Mouse (Mus musculus): ENCODE results near the gene Ptprn2. TPM values are rescaled to one million over a fixed set of nuclear protein-coding genes. Genes with fewer than 3 reads are reported as not detected.

The Ptprn2 gene
- polyA plus RNA-seq, 1 experiment from 2014 or later = 0.02 TPM

DNA sequence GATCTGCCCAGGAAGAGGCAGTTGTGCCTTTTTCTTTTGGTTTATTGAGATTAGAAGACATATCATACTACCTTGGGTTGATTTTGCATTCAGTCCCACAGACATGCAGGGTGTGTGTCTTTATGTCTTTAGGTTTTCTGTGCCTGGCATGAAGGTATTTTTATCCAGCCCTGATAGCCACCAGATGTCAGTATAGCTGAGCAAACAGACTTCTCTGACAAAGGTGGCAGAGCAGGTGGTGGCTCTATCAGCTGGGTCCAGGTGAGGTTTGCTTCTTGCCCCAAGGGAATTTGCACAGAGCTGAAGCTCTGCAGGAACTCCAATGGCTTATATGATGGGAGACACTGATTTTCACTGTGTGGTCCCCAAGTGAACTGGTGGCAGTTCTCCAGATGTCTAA, 161.3 kb downstream of the Ptprn2 start:
- no peak for ATAC-seq (ENCODE audit: insufficient read depth)
- Histone ChIP-seq H3K27ac (replicated peaks) (no peak overlapping the region), H3K9ac (no peak overlapping the region), H3K4me1 (replicated peaks) (no peaks in the 10 kb centered on the region), H3K4me2 (no peak overlapping the region), H3K4me3 (replicated peaks) (no peak overlapping the region), H3K9me3 (replicated peaks) (no peaks in the 10 kb centered on the region), H3K36me3 (replicated peaks) (no peaks in the 10 kb centered on the region), H3K27me3 (no peaks in the 10 kb centered on the region)

DNA sequence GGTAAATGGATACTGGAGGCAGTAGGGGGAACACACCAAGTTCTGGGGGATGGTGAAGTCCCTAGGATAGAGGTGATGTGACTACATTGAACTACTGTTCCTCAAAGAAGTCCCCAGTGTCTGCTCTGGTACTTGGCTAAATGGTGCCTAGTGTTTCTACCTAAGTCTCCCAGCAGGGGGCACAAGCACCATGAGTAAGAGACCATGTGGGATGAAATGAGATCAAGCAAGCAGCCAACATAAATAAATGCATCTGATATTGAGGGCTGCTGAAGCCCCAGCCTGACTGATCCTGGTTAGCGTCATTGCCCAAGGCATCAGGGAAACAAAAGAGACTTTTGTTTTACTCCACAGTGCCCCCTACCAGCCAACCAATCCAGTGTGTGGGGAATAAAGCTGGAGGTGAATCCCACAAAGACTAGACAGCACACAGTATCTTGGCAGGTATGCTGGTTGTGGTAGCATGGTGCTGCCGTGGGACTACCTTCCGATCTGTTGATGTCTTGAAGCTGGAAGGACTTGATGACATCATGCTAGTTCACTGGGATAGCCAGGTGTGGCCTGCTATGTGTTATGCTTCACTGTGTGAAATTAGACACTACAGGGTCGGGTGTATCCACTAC, 163.2 kb downstream of the Ptprn2 start:
- H3K4me2 ChIP-seq = no peak overlapping the region
- H3K27me3 ChIP-seq = no peaks in the 10 kb centered on the region
- 50% methylated on average over 4 of the region's 4 CpGs for WGBS (ENCODE audit: insufficient replicate concordance)
- no peaks in the 10 kb centered on the region for H3K36me3 ChIP-seq (replicated peaks)
- no peak overlapping the region for H3K27ac ChIP-seq (replicated peaks)
- no peak for ATAC-seq (ENCODE audit: insufficient read depth)
- no peak overlapping the region for H3K4me3 ChIP-seq (replicated peaks)
- H3K9ac ChIP-seq = no peak overlapping the region
- H3K4me1 ChIP-seq (replicated peaks) = no peaks in the 10 kb centered on the region
- H3K9me3 ChIP-seq (replicated peaks) = no peaks in the 10 kb centered on the region

DNA sequence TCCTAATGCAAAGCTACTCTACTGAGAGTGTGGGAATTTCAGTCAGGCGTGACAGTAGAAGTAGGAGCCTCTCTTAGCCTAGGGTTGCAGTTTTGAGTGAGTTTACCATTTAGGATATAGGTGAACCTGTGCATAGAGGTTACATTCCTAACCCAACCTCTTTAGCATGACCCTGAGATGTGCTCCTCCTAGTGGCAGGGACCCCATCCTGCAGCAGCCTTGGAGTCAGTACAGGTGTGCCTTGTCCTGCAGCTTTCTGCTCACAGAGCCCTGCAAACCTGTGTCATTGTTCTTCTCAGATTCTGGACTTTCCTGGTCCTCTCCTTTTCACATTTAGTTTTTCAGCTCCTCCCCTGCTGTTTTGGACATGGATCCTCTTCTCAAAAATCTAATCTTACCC, 168.2 kb downstream of the Ptprn2 start:
- Histone ChIP-seq H3K27me3 (no peaks in the 10 kb centered on the region), H3K27ac (replicated peaks) (no peak overlapping the region), H3K4me2 (no peak overlapping the region), H3K9ac (no peak overlapping the region), H3K36me3 (replicated peaks) (no peaks in the 10 kb centered on the region), H3K4me1 (replicated peaks) (no peaks in the 10 kb centered on the region), H3K9me3 (replicated peaks) (no peaks in the 10 kb centered on the region), H3K4me3 (replicated peaks) (no peak overlapping the region)
- WGBS (ENCODE audit: insufficient replicate concordance) = 41% methylated on average over 1 of the region's 1 CpGs
- no peak for ATAC-seq (ENCODE audit: insufficient read depth)

DNA sequence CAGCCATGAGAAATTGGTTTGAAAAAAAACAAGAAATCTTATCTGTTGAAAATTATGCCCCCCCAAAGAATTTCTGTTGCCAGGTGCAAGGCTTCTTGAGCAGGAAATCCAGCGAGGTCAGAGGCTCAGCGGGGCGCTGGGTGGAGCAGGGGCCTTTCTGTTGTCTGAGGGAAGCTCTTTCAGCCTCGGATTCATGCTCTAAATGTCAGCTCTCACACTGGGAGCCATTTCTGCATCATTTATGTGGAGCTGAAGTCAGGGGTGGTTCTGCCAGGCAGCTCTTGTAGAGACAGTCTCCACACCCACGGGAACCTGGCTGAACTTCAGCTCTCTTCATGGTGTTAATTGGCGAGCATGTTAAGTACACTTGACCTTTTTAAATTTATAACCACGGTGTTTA, 174.6 kb downstream of the Ptprn2 start:
- Histone ChIP-seq H3K4me2 (no peak overlapping the region), H3K27ac (replicated peaks) (no peak overlapping the region), H3K4me1 (replicated peaks) (no peaks in the 10 kb centered on the region), H3K27me3 (no peaks in the 10 kb centered on the region), H3K36me3 (replicated peaks) (no peaks in the 10 kb centered on the region), H3K4me3 (replicated peaks) (no peak overlapping the region), H3K9me3 (replicated peaks) (no peaks in the 10 kb centered on the region), H3K9ac (no peak overlapping the region)
- ATAC-seq (ENCODE audit: insufficient read depth) = no peak
- WGBS (ENCODE audit: insufficient replicate concordance) = 12% methylated on average over 7 of the region's 7 CpGs

DNA sequence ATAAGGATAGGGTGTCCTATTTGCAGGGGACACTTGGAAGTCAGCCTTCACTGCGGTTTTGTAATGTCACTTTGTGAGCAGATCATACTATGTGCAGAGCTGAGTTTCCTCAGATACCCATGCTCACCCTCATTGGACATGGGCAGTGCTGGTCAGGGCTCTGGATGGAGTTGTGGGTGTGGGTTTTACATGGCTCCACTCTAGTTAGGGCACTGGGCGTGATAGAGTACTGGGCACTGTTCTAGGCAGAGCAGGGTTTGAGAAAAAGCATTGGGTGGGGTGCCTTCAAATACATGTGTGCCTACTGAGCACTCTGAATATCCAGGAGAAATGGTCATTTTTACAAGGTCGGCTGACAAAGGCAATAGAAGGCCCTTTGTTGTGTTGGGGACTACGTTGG, 175.5 kb downstream of the Ptprn2 start:
- Histone ChIP-seq H3K4me1 (replicated peaks) (no peaks in the 10 kb centered on the region), H3K9me3 (replicated peaks) (no peaks in the 10 kb centered on the region), H3K36me3 (replicated peaks) (no peaks in the 10 kb centered on the region), H3K27ac (replicated peaks) (no peak overlapping the region), H3K27me3 (no peaks in the 10 kb centered on the region), H3K4me2 (no peak overlapping the region), H3K9ac (no peak overlapping the region), H3K4me3 (replicated peaks) (no peak overlapping the region)
- no peak for ATAC-seq (ENCODE audit: insufficient read depth)
- 43% methylated on average over 4 of the region's 4 CpGs for WGBS (ENCODE audit: insufficient replicate concordance)

DNA sequence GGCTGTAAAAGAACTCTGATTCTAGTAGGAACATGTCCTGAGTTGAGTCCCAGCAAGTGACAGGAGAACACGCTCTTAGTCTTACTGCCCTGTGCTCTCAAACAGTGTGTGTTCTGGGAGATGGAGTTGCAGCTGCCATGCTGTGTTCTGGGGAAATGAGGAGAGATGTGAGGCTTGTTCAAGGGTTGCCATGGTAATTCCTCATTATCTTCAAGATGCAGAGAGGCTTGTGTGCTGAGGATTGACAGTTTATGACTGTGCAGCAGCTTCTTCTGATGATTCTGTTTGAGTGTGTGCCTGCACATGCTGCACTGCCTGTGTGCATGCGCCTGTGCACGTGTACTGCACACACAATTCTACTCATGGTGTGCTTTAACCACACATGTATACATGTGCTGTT, 192.2 kb downstream of the Ptprn2 start:
- WGBS (ENCODE audit: insufficient replicate concordance) = 56% methylated on average over 3 of the region's 3 CpGs
- no peak overlapping the region for H3K4me3 ChIP-seq (replicated peaks)
- H3K4me2 ChIP-seq = no peak overlapping the region
- no peaks in the 10 kb centered on the region for H3K9me3 ChIP-seq (replicated peaks)
- H3K27me3 ChIP-seq = no peaks in the 10 kb centered on the region
- no peak for ATAC-seq (ENCODE audit: insufficient read depth)
- no peak overlapping the region for H3K27ac ChIP-seq (replicated peaks)
- no peaks in the 10 kb centered on the region for H3K4me1 ChIP-seq (replicated peaks)
- H3K9ac ChIP-seq = no peak overlapping the region
- H3K36me3 ChIP-seq (replicated peaks) = no peaks in the 10 kb centered on the region

DNA sequence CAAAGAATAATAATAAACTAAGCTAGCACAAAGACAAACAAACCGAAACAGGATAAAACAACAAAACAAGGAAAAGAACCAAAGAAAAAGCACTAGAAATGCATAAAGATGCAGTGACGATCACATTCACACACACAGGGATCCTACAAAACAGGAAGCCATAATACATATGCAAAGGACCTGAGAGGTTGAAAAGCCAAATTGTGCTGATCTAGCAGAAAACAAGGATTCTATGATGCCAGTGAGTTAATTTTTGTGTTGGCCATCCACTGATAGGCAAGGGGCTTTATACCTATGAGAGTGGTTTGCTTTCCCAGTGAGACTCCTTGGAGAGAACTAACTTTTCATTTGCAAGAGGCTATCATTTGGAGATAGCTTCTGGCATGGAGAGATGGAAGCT, 204.3 kb downstream of the Ptprn2 start:
- H3K4me2 ChIP-seq = no peak overlapping the region
- ATAC-seq (ENCODE audit: insufficient read depth) = no peak
- no peaks in the 10 kb centered on the region for H3K27me3 ChIP-seq

DNA sequence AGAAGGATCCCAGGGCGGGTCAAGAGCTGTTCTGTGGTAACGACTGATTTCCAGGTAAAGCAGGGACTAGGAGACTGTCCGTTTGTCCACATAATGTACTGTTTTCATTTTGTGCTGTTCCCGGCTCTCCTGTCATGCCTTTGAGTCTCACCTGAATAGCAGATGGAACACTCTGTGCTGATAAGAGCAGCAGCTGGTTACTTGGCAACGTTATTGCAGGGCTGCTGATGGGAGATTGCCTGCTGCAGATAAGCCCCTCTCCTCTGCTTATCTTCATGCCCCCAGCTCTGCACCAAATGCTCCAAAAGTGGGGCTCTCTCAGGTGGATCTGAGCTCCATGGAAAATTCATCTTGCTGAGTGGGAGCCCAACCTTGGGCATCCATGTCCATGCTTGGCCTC, 224.0 kb downstream of the Ptprn2 start:
- no peak for ATAC-seq (ENCODE audit: insufficient read depth)
- Histone ChIP-seq H3K4me1 (replicated peaks) (no peaks in the 10 kb centered on the region), H3K27ac (replicated peaks) (no peak overlapping the region), H3K27me3 (no peaks in the 10 kb centered on the region), H3K9me3 (replicated peaks) (no peaks in the 10 kb centered on the region), H3K9ac (no peak overlapping the region), H3K4me3 (replicated peaks) (no peak overlapping the region), H3K36me3 (replicated peaks) (no peaks in the 10 kb centered on the region), H3K4me2 (no peak overlapping the region)
- WGBS (ENCODE audit: insufficient replicate concordance) = 34% methylated on average over 5 of the region's 5 CpGs

More for the DNA sequence above, 204.3 kb downstream of the Ptprn2 start:
- Histone ChIP-seq H3K36me3 (replicated peaks) (no peaks in the 10 kb centered on the region), H3K4me1 (replicated peaks) (no peaks in the 10 kb centered on the region), H3K9ac (no peak overlapping the region), H3K4me3 (replicated peaks) (no peak overlapping the region), H3K9me3 (replicated peaks) (no peaks in the 10 kb centered on the region), H3K27ac (replicated peaks) (no peak overlapping the region)
- WGBS (ENCODE audit: insufficient replicate concordance) = 64% methylated on average over 2 of the region's 2 CpGs

DNA sequence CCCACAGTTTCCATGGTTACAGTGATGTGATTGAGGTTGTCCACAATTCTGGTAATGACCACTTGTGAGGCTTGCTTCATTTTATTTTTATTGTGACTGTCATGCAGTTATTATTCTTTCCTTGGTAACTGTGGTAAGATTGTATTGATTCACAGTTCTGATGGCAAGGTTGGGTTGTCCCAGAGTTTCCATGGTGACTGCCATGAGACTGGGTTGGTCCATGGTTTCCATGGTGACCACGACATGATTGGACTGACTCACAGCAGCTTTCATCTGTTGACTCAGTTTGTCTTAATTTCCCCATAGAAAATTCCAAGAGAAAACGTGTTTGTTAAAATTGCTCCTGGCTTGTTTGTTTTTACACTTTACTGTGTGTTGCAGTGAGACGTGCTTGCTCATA, 225.2 kb downstream of the Ptprn2 start:
- no peaks in the 10 kb centered on the region for H3K27me3 ChIP-seq
- no peaks in the 10 kb centered on the region for H3K4me1 ChIP-seq (replicated peaks)
- no peak overlapping the region for H3K4me2 ChIP-seq
- H3K9ac ChIP-seq = no peak overlapping the region
- 44% methylated on average over 3 of the region's 3 CpGs for WGBS (ENCODE audit: insufficient replicate concordance)
- no peak for ATAC-seq (ENCODE audit: insufficient read depth)
- H3K27ac ChIP-seq (replicated peaks) = no peak overlapping the region
- no peak overlapping the region for H3K4me3 ChIP-seq (replicated peaks)
- H3K9me3 ChIP-seq (replicated peaks) = no peaks in the 10 kb centered on the region
- H3K36me3 ChIP-seq (replicated peaks) = no peaks in the 10 kb centered on the region

DNA sequence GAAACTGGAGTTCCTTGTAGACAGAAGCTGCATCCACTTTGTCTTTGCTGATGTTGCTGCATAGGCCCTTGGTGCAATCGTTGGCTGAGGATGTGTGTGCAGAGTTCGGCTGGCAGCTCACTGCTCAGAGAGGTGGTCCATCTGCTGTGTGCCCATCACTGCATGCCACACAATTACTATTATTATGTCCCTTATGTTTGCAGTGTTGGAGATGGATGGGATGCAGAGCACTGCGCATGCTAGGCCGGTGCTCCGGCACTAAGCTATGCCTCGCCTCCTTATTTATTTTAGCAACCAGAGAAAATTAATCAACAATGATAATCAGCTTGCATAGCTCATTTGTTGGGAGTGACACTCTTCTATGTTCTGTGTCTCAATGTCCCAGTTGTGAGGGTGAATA, 225.6 kb downstream of the Ptprn2 start:
- H3K36me3 ChIP-seq (replicated peaks) = no peaks in the 10 kb centered on the region
- ATAC-seq (ENCODE audit: insufficient read depth) = no peak
- H3K27ac ChIP-seq (replicated peaks) = no peak overlapping the region
- no peaks in the 10 kb centered on the region for H3K4me1 ChIP-seq (replicated peaks)
- 73% methylated on average over 6 of the region's 6 CpGs for WGBS (ENCODE audit: insufficient replicate concordance)
- no peak overlapping the region for H3K4me3 ChIP-seq (replicated peaks)
- H3K4me2 ChIP-seq = no peak overlapping the region
- H3K27me3 ChIP-seq = no peaks in the 10 kb centered on the region
- no peaks in the 10 kb centered on the region for H3K9me3 ChIP-seq (replicated peaks)
- no peak overlapping the region for H3K9ac ChIP-seq

DNA sequence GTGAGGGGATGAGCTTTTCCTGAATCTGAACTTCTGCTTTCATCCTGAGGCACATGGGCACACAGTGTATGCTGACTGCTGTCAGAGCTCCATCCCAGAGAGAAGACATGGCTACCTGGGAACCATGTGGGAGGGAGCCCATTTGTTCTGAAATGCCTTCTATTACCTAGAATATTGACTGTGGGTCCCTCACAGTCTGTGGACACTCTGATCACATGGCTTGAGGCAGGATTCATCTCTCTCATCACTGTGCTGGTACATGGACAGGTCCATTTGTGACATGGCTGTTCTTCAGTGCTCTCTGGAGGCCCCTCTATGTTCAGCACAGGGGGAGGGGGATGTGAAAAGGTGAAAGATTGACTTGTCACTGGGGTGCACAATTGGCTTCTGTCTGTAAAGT, 227.6 kb downstream of the Ptprn2 start:
- no peaks in the 10 kb centered on the region for H3K9me3 ChIP-seq (replicated peaks)
- H3K4me3 ChIP-seq (replicated peaks) = no peak overlapping the region
- no peak overlapping the region for H3K4me2 ChIP-seq
- H3K9ac ChIP-seq = no peak overlapping the region
- H3K4me1 ChIP-seq (replicated peaks) = no peaks in the 10 kb centered on the region
- no peak for ATAC-seq (ENCODE audit: insufficient read depth)
- H3K27ac ChIP-seq (replicated peaks) = no peak overlapping the region
- H3K36me3 ChIP-seq (replicated peaks) = no peaks in the 10 kb centered on the region
- H3K27me3 ChIP-seq = no peaks in the 10 kb centered on the region

DNA sequence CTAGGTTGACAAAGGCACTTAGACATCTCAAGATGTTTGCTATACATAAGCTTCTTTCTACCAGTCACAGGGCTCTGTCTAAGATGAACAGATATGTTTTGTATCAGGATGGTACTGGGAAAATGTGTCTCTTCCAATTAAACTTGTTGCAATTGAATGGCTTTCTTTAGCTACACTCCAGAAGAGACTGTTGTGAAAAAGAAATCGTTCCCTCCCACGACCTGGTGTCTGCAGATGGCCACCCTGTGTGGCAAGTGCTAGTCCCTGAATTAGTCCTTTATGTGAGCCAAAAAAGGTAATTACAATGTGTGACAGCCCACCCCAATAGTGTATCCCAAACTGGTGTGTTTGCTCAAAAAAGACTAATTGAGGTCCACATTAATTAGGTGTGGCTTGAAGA, 235.5 kb downstream of the Ptprn2 start:
- Histone ChIP-seq H3K27ac (replicated peaks) (no peak overlapping the region), H3K36me3 (replicated peaks) (no peaks in the 10 kb centered on the region), H3K9me3 (replicated peaks) (no peaks in the 10 kb centered on the region), H3K27me3 (no peaks in the 10 kb centered on the region), H3K4me3 (replicated peaks) (no peak overlapping the region), H3K4me1 (replicated peaks) (no peaks in the 10 kb centered on the region), H3K9ac (no peak overlapping the region), H3K4me2 (no peak overlapping the region)
- ATAC-seq (ENCODE audit: insufficient read depth) = no peak
- 64% methylated on average over 2 of the region's 2 CpGs for WGBS (ENCODE audit: insufficient replicate concordance)
